Mouse (Mus musculus) heart, postnatal 14 days (tissue): ENCODE measurements around the gene Enoph1. TPM values are rescaled to one million over a fixed set of nuclear protein-coding genes. Genes with fewer than 3 reads are reported as not detected.

Source experiments
- DNase-seq, 2 experiments: peaks; one replicate each; pipeline ENCODE4 v3.0.0; 2021 to 2022
- intact Hi-C: fragments of 180-260 bp; cut with DNase I; formaldehyde crosslinking; loops from one replicate; pipeline ENCODE4 v1.15.1; 2025
- total RNA-seq, 2 experiments: library from RNA; stranded (reverse); gene quantifications; 2 replicates each; pipeline ENCODE4 v1.2.3; 2021

Gene Enoph1
- total RNA-seq, 2 experiments from 2014 or later = 9.2 to 9.5 TPM

GRCm38 (mm10) chr5:100037965-100038713, 1.6 kb upstream of the Enoph1 start:
- peak; percentile 95 for DNase-seq
- intact Hi-C loops = loop anchor here (2.0 to 10.0 kb wide), 2 partner anchors 59 to 793 kb away; partner anchors contain the start of genes 4930524J08Rik and Hnrnpd

GRCm38 (mm10) chr5:100038714-100039601, 827 bp upstream of the Enoph1 start:
- DNase-seq = peak; percentile 100
- intact Hi-C loops = loop anchor here (2.0 to 10.0 kb wide), 2 partner anchors 60 to 794 kb away; partner anchors contain the start of genes 4930524J08Rik and Hnrnpd

DNA sequence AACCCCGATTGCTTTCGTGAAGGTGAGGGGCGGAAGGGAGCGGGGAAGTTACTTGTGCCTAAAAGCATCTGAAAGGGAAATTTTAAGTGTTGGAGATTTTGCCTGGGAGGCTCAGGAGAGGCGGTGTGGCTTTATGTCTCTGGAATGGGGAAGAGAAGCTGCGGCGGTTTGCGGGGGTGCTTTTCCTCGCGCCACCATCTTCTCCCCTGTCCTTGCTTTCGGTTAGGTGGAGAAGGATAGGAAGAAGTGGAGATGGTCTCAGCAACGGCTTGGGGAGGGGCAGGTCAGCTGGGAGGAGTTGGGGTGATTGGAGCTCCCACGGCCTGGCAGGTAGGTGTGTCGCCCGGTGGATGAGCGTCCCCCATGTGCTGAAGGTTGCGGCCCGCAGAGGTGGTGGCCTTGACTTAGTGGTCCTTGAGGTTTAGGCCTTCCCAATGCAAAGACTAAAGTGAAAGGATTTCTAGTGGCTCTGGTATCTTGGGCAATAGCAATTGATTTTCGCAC, 548 bp downstream of the Enoph1 start:
- intact Hi-C loops = loop anchor here (5.0 to 10.0 kb wide), 2 partner anchors 108 to 454 kb away; no protein-coding TSS in a partner anchor
- DNase-seq = peak in 1 of 2 experiments; percentile 32

- DNase-seq = no peak
- intact Hi-C loops = loop anchor here (5.0 to 10.0 kb wide), 2 partner anchors 109 to 454 kb away; no protein-coding TSS in a partner anchor
Measured at GRCm38 (mm10) chr5:100041272-100041671, 1.5 kb downstream of the Enoph1 start.

DNA sequence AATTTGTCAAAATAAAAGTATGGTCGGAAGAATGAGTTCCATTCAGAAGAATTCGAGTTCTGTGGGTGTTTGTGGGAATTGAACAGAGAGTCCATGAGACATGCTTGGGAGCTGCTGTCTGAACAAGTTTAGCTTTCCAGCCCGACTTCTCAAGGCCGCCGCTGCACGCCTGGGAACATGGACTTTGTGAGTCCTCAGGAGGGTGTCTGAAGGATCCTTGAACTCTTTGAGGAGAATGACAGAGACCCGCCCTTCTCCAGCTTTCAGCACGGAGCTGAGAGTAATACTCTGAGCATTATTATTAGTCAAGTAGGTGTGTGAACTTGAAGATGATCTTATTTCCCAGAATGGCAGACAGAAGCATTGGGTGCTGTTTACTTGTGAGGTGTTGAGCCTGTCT, 2.7 kb downstream of the Enoph1 start:
- intact Hi-C loops = loop anchor here (5.0 to 10.0 kb wide), 2 partner anchors 110 to 452 kb away; no protein-coding TSS in a partner anchor
- no peak for DNase-seq

DNA sequence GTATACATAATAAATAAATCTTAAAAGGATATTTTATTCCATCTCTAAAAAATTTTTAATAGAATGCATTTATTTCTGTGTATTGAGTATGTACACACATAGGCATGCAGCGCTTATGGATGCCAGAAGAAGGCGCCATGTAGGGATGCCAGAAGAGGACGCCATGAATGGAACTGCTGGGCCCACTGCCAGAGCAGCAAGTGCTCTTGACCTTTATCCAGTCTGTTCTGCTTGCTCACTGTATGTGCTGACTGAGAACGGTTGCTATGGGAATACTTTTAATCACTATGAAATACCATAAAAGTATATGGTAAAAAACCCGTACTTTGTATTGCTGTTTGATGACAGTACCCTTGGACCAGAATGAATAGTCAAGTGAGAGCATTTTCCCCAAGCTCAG, 3.6 kb downstream of the Enoph1 start:
- DNase-seq = peak; percentile 50 to 53
- intact Hi-C loops = loop anchor here (5.0 to 10.0 kb wide), 2 partner anchors 111 to 451 kb away; no protein-coding TSS in a partner anchor

DNA sequence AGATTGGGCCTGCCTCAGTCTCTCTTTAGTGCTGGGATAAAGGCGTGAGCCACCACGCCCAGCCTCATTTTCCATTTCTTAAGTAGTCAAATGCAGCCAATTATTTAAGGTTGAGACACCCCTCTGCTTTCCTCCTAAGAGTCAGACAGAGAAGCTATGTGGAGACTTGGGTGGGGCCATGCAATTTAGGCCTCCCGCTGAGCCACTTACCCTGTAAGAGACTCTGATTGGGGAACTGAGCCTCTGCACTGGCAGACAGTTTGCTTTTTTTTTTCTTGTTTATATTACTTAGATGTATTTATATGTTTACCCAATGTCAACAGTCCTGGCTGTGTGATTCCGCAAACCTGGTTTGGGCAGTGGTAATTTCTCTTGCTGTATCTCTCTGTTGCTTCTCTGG, 4.2 kb downstream of the Enoph1 start:
- DNase-seq = no peak
- intact Hi-C loops = loop anchor here (5.0 to 10.0 kb wide), 2 partner anchors 112 to 451 kb away; no protein-coding TSS in a partner anchor

DNA sequence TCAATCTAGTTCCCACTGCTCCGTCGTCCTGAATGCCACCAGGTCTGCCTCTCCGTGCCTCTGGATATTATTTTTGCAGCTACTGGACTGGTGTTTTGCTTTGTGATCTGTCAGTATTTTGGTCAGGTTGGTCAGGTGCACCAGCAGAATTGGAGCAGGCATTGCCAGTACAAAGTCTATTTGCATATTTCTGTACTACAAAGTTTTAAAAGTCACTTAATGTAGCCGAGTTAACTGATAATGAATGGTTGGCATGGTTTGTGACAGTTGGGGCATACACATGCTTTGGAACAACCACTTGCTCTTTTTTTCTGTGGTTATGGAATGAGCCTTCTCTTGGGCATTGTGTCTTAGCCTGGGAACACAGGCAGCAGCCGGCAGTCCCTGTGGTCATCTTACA, 4.8 kb downstream of the Enoph1 start:
- no peak for DNase-seq
- intact Hi-C loops = loop anchor here (5.0 to 10.0 kb wide), 2 partner anchors 112 to 450 kb away; no protein-coding TSS in a partner anchor

DNA sequence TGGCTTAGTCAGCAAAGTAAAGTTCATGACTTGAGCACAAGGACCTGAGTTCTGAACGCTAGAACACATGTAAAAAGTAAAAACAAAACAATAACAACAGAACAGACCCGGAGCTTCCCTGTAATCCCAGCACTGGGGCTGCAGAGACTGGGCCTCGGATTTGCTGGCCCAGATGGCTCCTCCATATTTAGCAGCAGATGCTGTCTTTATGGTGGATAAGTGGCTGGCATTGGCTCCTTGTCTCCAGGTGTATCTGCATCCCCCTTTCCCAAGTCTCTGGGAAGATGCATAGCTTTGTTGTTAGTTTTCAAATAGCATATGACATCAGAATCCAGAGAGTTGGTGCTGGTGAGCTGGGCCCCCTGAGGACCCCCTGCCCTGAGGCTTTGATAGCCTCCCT, 6.3 kb downstream of the Enoph1 start:
- intact Hi-C loops = loop anchor here (10.0 kb wide), 1 partner anchor 449 kb away; no protein-coding TSS in a partner anchor
- DNase-seq = no peak

- intact Hi-C loops = loop anchor here (10.0 kb wide), 1 partner anchor 448 kb away; no protein-coding TSS in a partner anchor
- no peak for DNase-seq
Measured at GRCm38 (mm10) chr5:100047143-100047640, 7.4 kb downstream of the Enoph1 start.

DNA sequence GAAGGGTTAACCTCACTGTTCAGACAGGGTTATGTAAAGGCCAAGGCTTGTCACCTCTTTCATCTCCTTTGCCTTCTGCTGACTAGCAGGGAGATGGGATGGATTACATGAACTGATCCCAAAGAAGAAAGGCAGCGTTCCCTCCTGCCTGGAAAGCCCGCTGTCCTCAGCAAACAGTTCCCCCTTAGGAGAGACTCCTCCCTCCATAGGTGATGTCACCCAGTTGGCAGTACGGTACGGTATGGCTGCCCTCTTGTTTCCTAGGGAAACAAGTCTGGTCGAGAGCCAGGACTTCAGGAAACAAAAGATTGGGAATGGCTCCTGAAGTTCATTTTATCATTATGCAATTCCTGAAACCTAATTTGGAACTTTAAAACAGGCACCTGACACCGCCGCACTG, 8.1 kb downstream of the Enoph1 start:
- peak in 1 of 2 experiments; percentile 28 for DNase-seq
- intact Hi-C loops = loop anchor here (10.0 kb wide), 1 partner anchor 447 kb away; no protein-coding TSS in a partner anchor

DNA sequence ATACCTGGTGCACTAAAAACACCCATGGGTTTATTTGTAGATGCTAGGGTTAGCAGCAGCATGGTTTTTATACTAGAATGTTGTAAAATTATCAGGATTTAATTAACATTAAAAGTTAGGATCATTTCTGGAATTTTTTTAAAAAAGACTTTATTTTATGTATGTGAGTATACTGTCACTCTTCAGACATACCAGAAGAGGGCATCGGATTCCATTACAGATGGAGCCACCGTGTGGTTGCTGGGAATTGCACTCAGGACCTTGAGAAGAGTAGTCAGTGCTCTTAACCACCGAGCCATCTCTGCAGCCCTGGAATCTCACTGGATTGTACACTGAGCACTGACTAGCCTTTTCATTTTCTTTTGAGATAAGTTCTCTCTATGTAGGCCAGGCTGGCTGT, 10.1 kb downstream of the Enoph1 start:
- no peak for DNase-seq
- intact Hi-C loops = loop anchor here (10.0 kb wide), 1 partner anchor 445 kb away; no protein-coding TSS in a partner anchor

DNA sequence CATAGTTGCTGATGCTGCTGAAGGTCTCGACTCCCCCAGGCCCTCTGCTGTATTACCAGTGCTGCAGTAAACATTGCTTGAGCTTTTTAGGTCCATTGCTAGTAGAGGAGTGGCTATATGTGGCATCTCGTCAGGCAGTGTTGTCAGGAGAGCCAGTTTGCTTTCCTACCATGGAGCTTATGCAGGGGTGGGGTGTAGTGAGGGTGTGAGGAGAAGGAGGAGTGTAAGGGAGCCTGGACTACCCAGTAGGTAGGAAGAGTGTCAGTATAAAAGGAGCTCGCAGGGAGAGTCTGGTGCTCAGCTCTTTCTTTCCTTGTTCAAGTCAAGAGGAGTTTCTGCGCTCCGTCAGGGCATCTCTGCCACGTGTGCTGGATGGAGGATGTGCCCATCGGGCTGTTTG, 12.9 kb downstream of the Enoph1 start:
- DNase-seq = no peak
- intact Hi-C loops = no loop called here

- no peak for DNase-seq
- intact Hi-C loops = no loop called here
Measured at GRCm38 (mm10) chr5:100054807-100055547, 15.2 kb downstream of the Enoph1 start.

GRCm38 (mm10) chr5:100055866-100056369, 16.1 kb downstream of the Enoph1 start:
- intact Hi-C loops = no loop called here
- no peak for DNase-seq

GRCm38 (mm10) chr5:100057461-100058209, 17.9 kb downstream of the Enoph1 start:
- intact Hi-C loops = no loop called here

DNA sequence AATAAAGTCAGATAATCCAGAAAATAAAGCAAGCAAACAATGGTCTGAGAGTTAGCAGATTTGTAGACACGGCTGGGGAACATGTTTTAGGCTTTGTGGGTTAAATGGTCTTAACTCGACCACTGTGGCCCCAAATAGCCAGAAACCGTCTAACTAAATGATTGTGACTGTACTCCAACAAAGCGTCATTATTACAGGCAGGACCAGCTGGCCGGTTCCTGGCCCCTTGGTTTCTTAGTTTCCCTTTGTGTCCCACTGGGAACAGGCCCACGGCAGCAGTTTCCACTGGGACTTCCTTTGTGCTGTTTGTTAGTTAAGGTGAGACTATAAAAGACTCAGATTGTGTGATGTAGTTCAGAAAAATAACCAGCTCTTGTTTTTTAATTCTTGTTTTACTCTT, 18.9 kb downstream of the Enoph1 start:
- DNase-seq = no peak
- intact Hi-C loops = no loop called here

More at GRCm38 (mm10) chr5:100057461-100058209, 17.9 kb downstream of the Enoph1 start:
- DNase-seq = no peak

DNA sequence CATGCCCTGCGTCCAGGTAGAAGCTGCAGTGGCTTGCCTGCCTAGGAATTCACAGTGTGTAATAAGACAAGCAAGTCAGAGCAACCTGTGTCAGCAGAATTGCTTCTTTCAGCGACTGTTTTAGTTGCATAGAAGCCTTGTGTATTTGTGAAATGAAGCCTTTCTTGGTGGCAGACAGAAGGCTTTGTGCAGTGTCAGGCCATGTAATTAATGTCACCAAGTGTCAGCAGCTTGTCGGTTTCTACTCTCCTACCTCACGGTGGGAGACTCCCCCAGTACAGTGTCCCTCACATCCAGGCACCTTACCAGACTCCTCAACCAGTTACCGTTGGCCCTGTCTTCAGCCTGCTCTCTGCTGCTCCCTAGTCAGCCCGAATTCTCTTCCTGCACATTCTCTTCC, 19.5 kb downstream of the Enoph1 start:
- DNase-seq = no peak
- intact Hi-C loops = no loop called here
